Mouse (Mus musculus): ENCODE results near the gene Stac2. TPM values are rescaled to one million over a fixed set of nuclear protein-coding genes. Genes with fewer than 3 reads are reported as not detected.

The Stac2 gene
- polyA plus RNA-seq, 1 experiment from 2014 or later = 0.35 TPM

GRCm38 (mm10) chr11:98022253-98022554 lies 31.1 kb downstream of the Stac2 start:
- Histone ChIP-seq H3K4me3 (ENCODE audit: low read depth, low read length) (peak overlapping the region; percentile 80), H3K9ac (ENCODE audit: low read length) (peak overlapping the region; percentile 71), H3K27me3 (replicated peaks; ENCODE audit: control insufficient read depth, insufficient read depth, low read length) (no peaks in the 10 kb centered on the region), H3K27ac (ENCODE audit: low read depth) (peak overlapping the region; percentile 89), H3K36me3 (ENCODE audit: control insufficient read depth, insufficient read depth, low read length) (0 out of 2 replicates have a peak, but pooled peaks cover 6% of the 10 kb centered on the region), H3K4me1 (replicated peaks; ENCODE audit: control insufficient read depth, insufficient read depth, low read length) (peaks cover 27% of the 10 kb centered on the region), H3K9me3 (ENCODE audit: control insufficient read depth, low read length) (no peaks in the 10 kb centered on the region), H3K4me2 (ENCODE audit: low read length) (peak overlapping the region; percentile 92)
- DNase-seq (ENCODE audit: low spot score) = peak; percentile 71
- peak; percentile 21 for ATAC-seq (replicated peaks; ENCODE audit: low FRiP score, low TSS enrichment, low read depth)
- 1% methylated on average over 12 of the region's 23 CpGs for WGBS

GRCm38 (mm10) chr11:98021565-98022252 lies 31.6 kb downstream of the Stac2 start:
- Histone ChIP-seq H3K36me3 (ENCODE audit: control insufficient read depth, insufficient read depth, low read length) (0 out of 2 replicates have a peak, but pooled peaks cover 7% of the 10 kb centered on the region), H3K4me1 (replicated peaks; ENCODE audit: control insufficient read depth, insufficient read depth, low read length) (peaks cover 27% of the 10 kb centered on the region), H3K27me3 (replicated peaks; ENCODE audit: control insufficient read depth, insufficient read depth, low read length) (no peaks in the 10 kb centered on the region), H3K4me2 (ENCODE audit: low read length) (peak overlapping the region; percentile 92), H3K9me3 (ENCODE audit: control insufficient read depth, low read length) (no peaks in the 10 kb centered on the region), H3K4me3 (ENCODE audit: low read depth, low read length) (peak overlapping the region; percentile 80), H3K9ac (ENCODE audit: low read length) (peak overlapping the region; percentile 71), H3K27ac (ENCODE audit: low read depth) (peak overlapping the region; percentile 89; the same call in 1 of the 2 replicates)
- WGBS = 3% methylated on average over 30 of the region's 34 CpGs
- DNase-seq (ENCODE audit: low spot score) (peak; percentile 73), ATAC-seq (replicated peaks; ENCODE audit: low FRiP score, low TSS enrichment, low read depth) (peak; percentile 12; the same call in 1 of the 2 replicates)

- DNase-seq (ENCODE audit: low spot score) = no peak
- Histone ChIP-seq H3K4me3 (ENCODE audit: low read depth, low read length) (peak overlapping the region; percentile 80), H3K4me1 (replicated peaks; ENCODE audit: control insufficient read depth, insufficient read depth, low read length) (peaks cover 27% of the 10 kb centered on the region), H3K27ac (ENCODE audit: low read depth) (0 out of 2 replicates have a peak overlapping the region, but pooled peaks have one; percentile 4), H3K9ac (ENCODE audit: low read length) (no peak overlapping the region; the same call in 1 of the 2 replicates), H3K4me2 (ENCODE audit: low read length) (peak overlapping the region; percentile 92), H3K36me3 (ENCODE audit: control insufficient read depth, insufficient read depth, low read length) (0 out of 2 replicates have a peak, but pooled peaks cover 7% of the 10 kb centered on the region), H3K27me3 (replicated peaks; ENCODE audit: control insufficient read depth, insufficient read depth, low read length) (no peaks in the 10 kb centered on the region), H3K9me3 (ENCODE audit: control insufficient read depth, low read length) (no peaks in the 10 kb centered on the region)
- no peak for ATAC-seq (replicated peaks; ENCODE audit: low FRiP score, low TSS enrichment, low read depth)
- 49% methylated on average over 2 of the region's 2 CpGs for WGBS
Measured at GRCm38 (mm10) chr11:98021118-98021517, 32.1 kb downstream of the Stac2 start.

- Histone ChIP-seq H3K4me2 (ENCODE audit: low read length) (peak overlapping the region; percentile 92; the same call in 1 of the 2 replicates), H3K36me3 (ENCODE audit: control insufficient read depth, insufficient read depth, low read length) (0 out of 2 replicates have a peak, but pooled peaks cover 7% of the 10 kb centered on the region), H3K9me3 (ENCODE audit: control insufficient read depth, low read length) (no peaks in the 10 kb centered on the region), H3K4me3 (ENCODE audit: low read depth, low read length) (no peak overlapping the region), H3K4me1 (replicated peaks; ENCODE audit: control insufficient read depth, insufficient read depth, low read length) (peaks cover 25% of the 10 kb centered on the region), H3K9ac (ENCODE audit: low read length) (no peak overlapping the region), H3K27ac (ENCODE audit: low read depth) (no peak overlapping the region), H3K27me3 (replicated peaks; ENCODE audit: control insufficient read depth, insufficient read depth, low read length) (no peaks in the 10 kb centered on the region)
- ATAC-seq (replicated peaks; ENCODE audit: low FRiP score, low TSS enrichment, low read depth) = no peak
- 71% methylated on average over 1 of the region's 1 CpGs for WGBS
- no peak for DNase-seq (ENCODE audit: low spot score)
Measured at GRCm38 (mm10) chr11:98020710-98021109, 32.6 kb downstream of the Stac2 start.

- Histone ChIP-seq H3K4me2 (ENCODE audit: low read length) (no peak overlapping the region), H3K9me3 (ENCODE audit: control insufficient read depth, low read length) (no peaks in the 10 kb centered on the region), H3K4me3 (ENCODE audit: low read depth, low read length) (no peak overlapping the region), H3K4me1 (replicated peaks; ENCODE audit: control insufficient read depth, insufficient read depth, low read length) (peaks cover 24% of the 10 kb centered on the region), H3K36me3 (ENCODE audit: control insufficient read depth, insufficient read depth, low read length) (peaks cover 11% of the 10 kb centered on the region; the same call in 1 of the 2 replicates), H3K27me3 (replicated peaks; ENCODE audit: control insufficient read depth, insufficient read depth, low read length) (no peaks in the 10 kb centered on the region), H3K27ac (ENCODE audit: low read depth) (no peak overlapping the region), H3K9ac (ENCODE audit: low read length) (no peak overlapping the region)
- ATAC-seq (replicated peaks; ENCODE audit: low FRiP score, low TSS enrichment, low read depth) = no peak
- WGBS = 39% methylated on average over 8 of the region's 8 CpGs
- no peak for DNase-seq (ENCODE audit: low spot score)
Measured at GRCm38 (mm10) chr11:98019883-98020610, 33.2 kb downstream of the Stac2 start.

DNA sequence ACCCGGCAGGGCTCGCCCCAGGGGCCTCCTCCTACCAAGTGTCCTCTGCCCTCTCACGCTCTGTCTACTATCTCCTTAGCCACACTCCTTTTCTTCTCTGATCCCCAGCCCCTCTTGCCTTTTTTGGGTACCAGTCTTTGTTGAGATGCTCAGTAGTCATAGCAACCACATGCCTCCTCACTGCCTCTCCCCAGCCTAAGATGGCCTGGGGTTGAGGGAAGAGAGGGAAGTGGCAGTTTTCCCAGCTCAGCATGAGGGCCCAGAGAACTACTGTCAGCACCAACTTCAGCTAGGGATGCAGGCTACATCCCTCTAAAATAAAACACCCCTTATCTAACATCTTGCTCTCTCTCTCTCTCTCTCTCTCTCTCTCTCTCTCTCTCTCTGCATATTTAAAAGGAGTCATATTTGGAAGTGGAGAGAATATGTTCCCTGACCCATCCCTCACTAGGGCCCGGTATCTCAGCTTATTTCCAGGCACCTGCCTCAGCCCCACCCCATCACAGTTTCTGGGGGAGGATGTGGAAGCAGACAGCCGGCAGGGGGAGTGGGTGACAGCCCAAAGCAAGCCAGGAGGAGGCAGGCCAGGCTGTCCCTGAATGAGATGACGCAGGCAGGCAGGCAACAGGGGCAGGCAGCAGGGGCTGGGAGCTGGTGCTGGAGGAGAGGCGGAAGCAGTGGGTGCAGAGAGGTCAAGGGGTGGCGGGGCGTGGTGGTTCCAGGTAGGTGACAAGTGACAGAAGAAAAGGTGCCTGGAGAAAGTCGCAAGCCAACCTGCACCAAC lies 34.2 kb downstream of the Stac2 start:
- Histone ChIP-seq H3K9me3 (ENCODE audit: control insufficient read depth, low read length) (no peaks in the 10 kb centered on the region), H3K4me3 (ENCODE audit: low read depth, low read length) (no peak overlapping the region), H3K4me1 (replicated peaks; ENCODE audit: control insufficient read depth, insufficient read depth, low read length) (peaks cover 24% of the 10 kb centered on the region), H3K9ac (ENCODE audit: low read length) (no peak overlapping the region), H3K4me2 (ENCODE audit: low read length) (no peak overlapping the region), H3K27me3 (replicated peaks; ENCODE audit: control insufficient read depth, insufficient read depth, low read length) (no peaks in the 10 kb centered on the region), H3K27ac (ENCODE audit: low read depth) (no peak overlapping the region), H3K36me3 (ENCODE audit: control insufficient read depth, insufficient read depth, low read length) (peaks cover 18% of the 10 kb centered on the region; the same call in 1 of the 2 replicates)
- 45% methylated on average over 10 of the region's 10 CpGs for WGBS
- DNase-seq (ENCODE audit: low spot score) (no peak), ATAC-seq (replicated peaks; ENCODE audit: low FRiP score, low TSS enrichment, low read depth) (no peak)

GRCm38 (mm10) chr11:98018222-98018621 lies 35.0 kb downstream of the Stac2 start:
- WGBS = 78% methylated on average over 6 of the region's 6 CpGs
- no peak overlapping the region for H3K4me2 ChIP-seq (ENCODE audit: low read length)
- H3K36me3 ChIP-seq (ENCODE audit: control insufficient read depth, insufficient read depth, low read length) = peaks cover 18% of the 10 kb centered on the region; the same call in 1 of the 2 replicates
- no peaks in the 10 kb centered on the region for H3K9me3 ChIP-seq (ENCODE audit: control insufficient read depth, low read length)
- H3K9ac ChIP-seq (ENCODE audit: low read length) = no peak overlapping the region
- H3K27ac ChIP-seq (ENCODE audit: low read depth) = no peak overlapping the region
- peaks cover 23% of the 10 kb centered on the region for H3K4me1 ChIP-seq (replicated peaks; ENCODE audit: control insufficient read depth, insufficient read depth, low read length)
- DNase-seq (ENCODE audit: low spot score) (no peak), ATAC-seq (replicated peaks; ENCODE audit: low FRiP score, low TSS enrichment, low read depth) (no peak)
- H3K4me3 ChIP-seq (ENCODE audit: low read depth, low read length) = no peak overlapping the region
- no peaks in the 10 kb centered on the region for H3K27me3 ChIP-seq (replicated peaks; ENCODE audit: control insufficient read depth, insufficient read depth, low read length)

- Histone ChIP-seq H3K4me2 (ENCODE audit: low read length) (no peak overlapping the region), H3K4me3 (ENCODE audit: low read depth, low read length) (no peak overlapping the region), H3K9ac (ENCODE audit: low read length) (no peak overlapping the region), H3K36me3 (ENCODE audit: control insufficient read depth, insufficient read depth, low read length) (peaks cover 18% of the 10 kb centered on the region; the same call in 1 of the 2 replicates), H3K9me3 (ENCODE audit: control insufficient read depth, low read length) (no peaks in the 10 kb centered on the region), H3K27ac (ENCODE audit: low read depth) (no peak overlapping the region), H3K27me3 (replicated peaks; ENCODE audit: control insufficient read depth, insufficient read depth, low read length) (no peaks in the 10 kb centered on the region), H3K4me1 (replicated peaks; ENCODE audit: control insufficient read depth, insufficient read depth, low read length) (peaks cover 18% of the 10 kb centered on the region)
- DNase-seq (ENCODE audit: low spot score) = no peak
- WGBS = 65% methylated on average over 4 of the region's 4 CpGs
- no peak for ATAC-seq (replicated peaks; ENCODE audit: low FRiP score, low TSS enrichment, low read depth)
Measured at GRCm38 (mm10) chr11:98016824-98017223, 36.4 kb downstream of the Stac2 start.
